Mouse (Mus musculus) hindbrain, embryonic 14.5 days (tissue): ENCODE measurements around the gene Cadm1. TPM values are rescaled to one million over a fixed set of nuclear protein-coding genes. Genes with fewer than 3 reads are reported as not detected.

Experiments
- ATAC-seq: fragments of 200-750 bp; cut with Nextera tagmentation; 2 replicates; pipeline ENCODE4 v1.8.0; 2017; ENCODE audit warnings: moderate number of reproducible peaks, mild to moderate bottlenecking, moderate TSS enrichment, moderate library complexity; ENCODE audit not compliant: low FRiP score
- DNase-seq: peaks from one replicate; pipeline ENCODE4 v3.0.0-alpha.2; 2015; ENCODE audit warnings: low spot score
- H3K27ac ChIP-seq: fragments of 300-500 bp; sonication (generic); 2 replicates; pipeline ENCODE4 v1.5.1; 2014; ENCODE audit warnings: mild to moderate bottlenecking, moderate library complexity
- H3K27me3 ChIP-seq: fragments of 300-500 bp; sonication (generic); 2 replicates; pipeline ENCODE4 v1.6.1; 2014; ENCODE audit warnings: mild to moderate bottlenecking, low read length, mixed read lengths; ENCODE audit not compliant: control insufficient read depth, insufficient read depth
- H3K36me3 ChIP-seq: fragments of 300-500 bp; sonication (generic); replicated peaks from 2 replicates; pipeline ENCODE4 v1.6.1; 2014; ENCODE audit not compliant: control insufficient read depth, insufficient read depth
- H3K4me1 ChIP-seq: fragments of 300-500 bp; sonication (generic); replicated peaks from 2 replicates; pipeline ENCODE4 v1.6.1; 2014; ENCODE audit warnings: antibody characterized with exemption, low read length, mixed read lengths; ENCODE audit not compliant: control insufficient read depth, insufficient read depth
- H3K4me2 ChIP-seq: fragments of 300-500 bp; sonication (generic); replicated peaks from 2 replicates; pipeline ENCODE4 v1.6.1; 2014; ENCODE audit warnings: mild to moderate bottlenecking, moderate library complexity
- H3K4me3 ChIP-seq: fragments of 300-500 bp; sonication (generic); replicated peaks from 2 replicates; pipeline ENCODE4 v1.5.1; 2014; ENCODE audit warnings: mild to moderate bottlenecking, low read length
- H3K9ac ChIP-seq: fragments of 300-500 bp; sonication (generic); 2 replicates; pipeline ENCODE4 v1.6.1; 2014
- H3K9me3 ChIP-seq: fragments of 300-500 bp; sonication (generic); 2 replicates; pipeline ENCODE4 v1.6.1; 2016; ENCODE audit warnings: low read length; ENCODE audit not compliant: control insufficient read depth
- WGBS: fragments of 180-500 bp; shearing (Covaris S2); extraction: QIAGEN DNeasy Blood & Tissue Kit; methylation state at CpG from one replicate; pipeline ENCODE4 v1.1.7; 2014; 5-methylcytosine and 5-hydroxymethylcytosine counted together
- polyA plus RNA-seq: library from polyadenylated mRNA; unstranded; fragments of >200 nt; fragmentation: Nextera tagmentation; extraction: Ambion mirVana; gene quantifications from 2 replicates; pipeline ENCODE4 v1.2.1, GENCODE M21; 2014

Cadm1 gene
- polyA plus RNA-seq, 1 experiment from 2014 or later: 180 TPM

- H3K4me1 ChIP-seq: peaks cover 20% of the 10 kb centered on the region; the same call in 1 of the 2 replicates
These were observed 186.9 kb downstream of the Cadm1 start for GRCm38 (mm10) chr9:47716883-47717282.

GRCm38 (mm10) chr9:47727611-47728010 lies 197.6 kb downstream of the Cadm1 start:
- H3K4me2 ChIP-seq: no peak overlapping the region
- DNase-seq: no peak
- H3K27ac ChIP-seq: peak overlapping the region; percentile 59
- no peaks in the 10 kb centered on the region for H3K9me3 ChIP-seq
- no peak overlapping the region; the same call in 1 of the 2 replicates for H3K9ac ChIP-seq
- no peaks in the 10 kb centered on the region for H3K36me3 ChIP-seq
- 63% methylated on average over 3 of the region's 3 CpGs for WGBS
- no peak for ATAC-seq
- H3K27me3 ChIP-seq: no peaks in the 10 kb centered on the region
- peaks cover 25% of the 10 kb centered on the region for H3K4me1 ChIP-seq
- no peak overlapping the region for H3K4me3 ChIP-seq

More at GRCm38 (mm10) chr9:47716883-47717282, 186.9 kb downstream of the Cadm1 start:
- Histone ChIP-seq H3K36me3 (no peaks in the 10 kb centered on the region), H3K27ac (peak overlapping the region; percentile 20; the same call in 1 of the 2 replicates), H3K9ac (no peak overlapping the region), H3K4me2 (no peak overlapping the region), H3K4me3 (no peak overlapping the region), H3K9me3 (no peaks in the 10 kb centered on the region), H3K27me3 (no peaks in the 10 kb centered on the region)
- 74% methylated on average over 16 of the region's 16 CpGs for WGBS
- ATAC-seq (no peak), DNase-seq (no peak)

GRCm38 (mm10) chr9:47728852-47729251 lies 198.9 kb downstream of the Cadm1 start:
- 0 out of 2 replicates have a peak overlapping the region, but pooled peaks have one; percentile 6 for H3K4me2 ChIP-seq
- WGBS: 49% methylated on average over 5 of the region's 5 CpGs

GRCm38 (mm10) chr9:47730247-47730646 lies 200.3 kb downstream of the Cadm1 start:
- no peaks in the 10 kb centered on the region for H3K9me3 ChIP-seq
- no peaks in the 10 kb centered on the region for H3K27me3 ChIP-seq
- 86% methylated on average over 6 of the region's 6 CpGs for WGBS
- H3K4me2 ChIP-seq: no peak overlapping the region
- H3K9ac ChIP-seq: no peak overlapping the region
- DNase-seq: no peak
- H3K27ac ChIP-seq: no peak overlapping the region
- H3K4me1 ChIP-seq: peaks cover 25% of the 10 kb centered on the region
- ATAC-seq: no peak
- H3K36me3 ChIP-seq: no peaks in the 10 kb centered on the region
- H3K4me3 ChIP-seq: no peak overlapping the region

More at GRCm38 (mm10) chr9:47728852-47729251, 198.9 kb downstream of the Cadm1 start:
- Histone ChIP-seq H3K9me3 (no peaks in the 10 kb centered on the region), H3K27ac (peak overlapping the region; percentile 59), H3K36me3 (no peaks in the 10 kb centered on the region), H3K9ac (0 out of 2 replicates have a peak overlapping the region, but pooled peaks have one; percentile 6), H3K4me3 (no peak overlapping the region), H3K27me3 (no peaks in the 10 kb centered on the region), H3K4me1 (peaks cover 25% of the 10 kb centered on the region)
- ATAC-seq: no peak
- DNase-seq: no peak

GRCm38 (mm10) chr9:47733780-47734451 lies 203.9 kb downstream of the Cadm1 start:
- H3K27ac ChIP-seq: 0 out of 2 replicates have a peak overlapping the region, but pooled peaks have one; percentile 52
- H3K36me3 ChIP-seq: no peaks in the 10 kb centered on the region
- no peaks in the 10 kb centered on the region for H3K9me3 ChIP-seq
- ATAC-seq: no peak
- no peak overlapping the region for H3K4me2 ChIP-seq
- DNase-seq: no peak
- H3K4me1 ChIP-seq: peaks cover 28% of the 10 kb centered on the region
- H3K9ac ChIP-seq: no peak overlapping the region
- no peak overlapping the region for H3K4me3 ChIP-seq
- WGBS: 72% methylated on average over 13 of the region's 13 CpGs
- H3K27me3 ChIP-seq: no peaks in the 10 kb centered on the region

GRCm38 (mm10) chr9:47734905-47735304 lies 204.9 kb downstream of the Cadm1 start:
- 86% methylated on average over 5 of the region's 5 CpGs for WGBS
- DNase-seq (no peak), ATAC-seq (no peak)
- H3K9ac ChIP-seq: no peak overlapping the region
- H3K4me2 ChIP-seq: no peak overlapping the region
- no peaks in the 10 kb centered on the region for H3K36me3 ChIP-seq
- no peak overlapping the region for H3K27ac ChIP-seq
- H3K4me3 ChIP-seq: no peak overlapping the region
- H3K4me1 ChIP-seq: peaks cover 32% of the 10 kb centered on the region
- no peaks in the 10 kb centered on the region for H3K27me3 ChIP-seq
- H3K9me3 ChIP-seq: no peaks in the 10 kb centered on the region

GRCm38 (mm10) chr9:47738799-47739198 lies 208.8 kb downstream of the Cadm1 start:
- no peak for DNase-seq

GRCm38 (mm10) chr9:47739276-47739675 lies 209.3 kb downstream of the Cadm1 start:
- H3K4me1 ChIP-seq: peaks cover 35% of the 10 kb centered on the region
- H3K9ac ChIP-seq: peak overlapping the region; percentile 28; the same call in 1 of the 2 replicates
- no peak overlapping the region for H3K4me3 ChIP-seq
- H3K36me3 ChIP-seq: no peaks in the 10 kb centered on the region
- H3K9me3 ChIP-seq: no peaks in the 10 kb centered on the region
- no peak overlapping the region for H3K4me2 ChIP-seq
- WGBS: 9% methylated on average over 7 of the region's 7 CpGs
- ATAC-seq (0 out of 2 replicates have a peak, but pooled peaks have one; percentile 46), DNase-seq (no peak)
- H3K27me3 ChIP-seq: no peaks in the 10 kb centered on the region
- peak overlapping the region; percentile 68 for H3K27ac ChIP-seq

More at GRCm38 (mm10) chr9:47738799-47739198, 208.8 kb downstream of the Cadm1 start:
- Histone ChIP-seq H3K9me3 (no peaks in the 10 kb centered on the region), H3K36me3 (no peaks in the 10 kb centered on the region), H3K27ac (peak overlapping the region; percentile 68), H3K27me3 (no peaks in the 10 kb centered on the region), H3K9ac (peak overlapping the region; percentile 28; the same call in 1 of the 2 replicates), H3K4me1 (peaks cover 35% of the 10 kb centered on the region), H3K4me2 (no peak overlapping the region), H3K4me3 (no peak overlapping the region)
- 36% methylated on average over 4 of the region's 4 CpGs for WGBS
- no peak for ATAC-seq

GRCm38 (mm10) chr9:47741751-47742150 lies 211.8 kb downstream of the Cadm1 start:
- no peak for ATAC-seq
- H3K4me1 ChIP-seq: peaks cover 29% of the 10 kb centered on the region
- H3K4me3 ChIP-seq: no peak overlapping the region
- H3K4me2 ChIP-seq: no peak overlapping the region
- H3K9ac ChIP-seq: no peak overlapping the region
- WGBS: 92% methylated on average over 3 of the region's 3 CpGs
- no peaks in the 10 kb centered on the region for H3K27me3 ChIP-seq
- H3K36me3 ChIP-seq: no peaks in the 10 kb centered on the region
- no peaks in the 10 kb centered on the region for H3K9me3 ChIP-seq
- H3K27ac ChIP-seq: no peak overlapping the region
- DNase-seq: no peak
